Mouse (Mus musculus) liver, postnatal 0 days (tissue): ENCODE results near the gene Gm3402.

Experiments used
- CTCF ChIP-seq: sonication (generic); IDR thresholded peaks from 2 replicates; pipeline ENCODE4 v1.5.1; 2016; ENCODE audit warnings: antibody characterized with exemption, low read depth
- EP300 ChIP-seq: IDR thresholded peaks from 2 replicates; pipeline ENCODE4 v1.6.1; 2016; ENCODE audit warnings: antibody characterized with exemption, low read depth, mild to moderate bottlenecking

- no peak for TF ChIP-seq EP300
- TF ChIP-seq CTCF, result no peak
Measured at GRCm38 (mm10) chr5:146466663-146467062, 47.3 kb upstream of the Gm3402 start.
